Mouse (Mus musculus): Measurements from ENCODE around the gene Slc7a6os. TPM values are rescaled to one million over a fixed set of nuclear protein-coding genes. Genes with fewer than 3 reads are reported as not detected.

Gene Slc7a6os
- polyA plus RNA-seq, 1 experiment from 2014 or later = 29.3 TPM

DNA sequence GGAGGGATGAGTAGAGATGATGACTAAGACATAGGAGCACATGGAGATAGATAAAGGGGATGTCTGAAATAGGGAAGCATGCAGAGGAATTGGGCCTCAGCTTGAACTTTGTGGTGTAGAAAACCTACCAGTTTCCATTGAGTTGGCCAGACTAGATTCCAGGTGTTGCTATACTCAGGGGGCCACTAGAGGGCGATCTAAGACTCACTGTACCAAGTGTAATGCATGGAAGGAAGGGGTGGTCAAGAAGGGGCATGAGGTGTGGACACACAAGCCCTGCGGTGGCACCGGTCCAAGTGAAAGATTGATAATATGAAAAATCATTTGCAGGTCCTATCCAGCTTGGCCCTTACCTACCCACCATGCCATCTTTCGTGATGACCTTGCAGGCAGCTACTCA, 45.3 kb downstream of the Slc7a6os start:
- no peak overlapping the region for H3K4me3 ChIP-seq (ENCODE audit: inconsistent target)
- peaks cover 41% of the 10 kb centered on the region for H3K36me3 ChIP-seq (ENCODE audit: inconsistent target)
- 47% methylated on average over 4 of the region's 4 CpGs for WGBS (ENCODE audit: missing documents)
- H3K79me2 ChIP-seq (ENCODE audit: inconsistent target) = peaks cover 37% of the 10 kb centered on the region; the same call in 1 of the 2 replicates
- H3K27ac ChIP-seq = no peak overlapping the region

DNA sequence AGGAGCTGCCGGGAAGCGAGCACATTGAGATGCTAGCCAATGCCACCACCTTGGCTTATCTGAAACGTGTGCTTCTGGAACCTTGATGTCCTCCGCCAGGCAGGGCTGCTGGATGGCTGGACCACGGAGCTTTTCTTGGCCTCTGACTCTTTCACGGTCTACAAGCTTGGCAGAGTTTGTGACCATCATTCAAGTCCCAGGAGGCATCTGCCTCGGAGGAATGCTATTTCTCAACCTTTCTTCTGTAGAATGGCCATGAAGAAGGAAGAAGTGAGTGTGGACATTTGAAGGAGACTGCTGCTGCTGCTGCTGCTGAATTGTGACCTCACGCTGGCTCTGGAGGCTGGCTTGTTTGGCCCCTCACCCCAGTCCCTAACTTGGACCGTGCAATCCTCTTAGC, 47.5 kb downstream of the Slc7a6os start:
- WGBS (ENCODE audit: missing documents) = 95% methylated on average over 9 of the region's 9 CpGs
- peaks cover 63% of the 10 kb centered on the region for H3K36me3 ChIP-seq (ENCODE audit: inconsistent target)
- no peak overlapping the region for H3K27ac ChIP-seq
- no peak overlapping the region for H3K4me3 ChIP-seq (ENCODE audit: inconsistent target)
- H3K79me2 ChIP-seq (ENCODE audit: inconsistent target) = peaks cover 50% of the 10 kb centered on the region; the same call in 1 of the 2 replicates

DNA sequence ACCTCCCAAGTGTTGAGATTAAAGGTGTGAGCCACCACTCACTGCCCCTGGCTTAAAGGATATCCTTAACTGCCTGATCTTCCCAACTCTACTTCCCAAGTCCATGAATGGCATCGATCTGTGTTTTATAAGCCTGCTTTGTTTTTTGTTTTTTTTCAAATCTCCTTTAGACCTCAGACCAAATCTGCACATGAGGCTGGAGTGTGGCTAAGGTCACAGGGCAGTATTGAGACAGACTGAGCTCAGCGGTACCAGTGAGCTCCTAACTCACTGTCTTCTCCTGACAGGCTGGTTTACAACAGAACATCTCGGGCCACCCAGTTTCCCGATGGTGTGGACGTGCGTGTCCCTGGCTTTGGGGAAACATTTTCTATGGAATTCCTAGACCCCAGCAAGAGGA, 50.9 kb downstream of the Slc7a6os start:
- no peak overlapping the region for H3K27ac ChIP-seq
- no peak overlapping the region for H3K4me3 ChIP-seq (ENCODE audit: inconsistent target)
- peaks cover 75% of the 10 kb centered on the region for H3K36me3 ChIP-seq (ENCODE audit: inconsistent target)
- 96% methylated on average over 6 of the region's 6 CpGs for WGBS (ENCODE audit: missing documents)
- H3K79me2 ChIP-seq (ENCODE audit: inconsistent target) = peaks cover 83% of the 10 kb centered on the region

DNA sequence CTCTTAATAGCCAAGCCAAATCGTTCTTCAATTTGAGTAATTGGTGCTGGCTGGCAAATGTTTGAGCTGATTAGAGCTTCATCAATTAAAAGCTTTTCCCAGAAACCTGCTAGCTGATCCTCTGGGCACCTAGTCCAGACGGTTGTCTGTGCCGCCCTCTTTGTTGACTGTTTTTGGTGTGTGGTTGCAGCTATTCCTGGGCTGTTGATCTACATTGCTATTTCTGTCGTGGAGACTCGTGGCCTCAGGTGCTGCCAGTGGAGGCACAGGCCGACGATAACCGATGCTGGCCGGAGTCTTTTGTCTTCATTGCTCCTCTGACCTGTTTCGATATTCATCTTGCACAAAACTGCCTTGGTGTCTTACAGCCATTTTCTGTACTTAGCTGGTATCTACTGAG, 52.4 kb downstream of the Slc7a6os start:
- 98% methylated on average over 10 of the region's 10 CpGs for WGBS (ENCODE audit: missing documents)
- Histone ChIP-seq H3K27ac (no peak overlapping the region), H3K36me3 (ENCODE audit: inconsistent target) (peaks cover 68% of the 10 kb centered on the region), H3K79me2 (ENCODE audit: inconsistent target) (peaks cover 95% of the 10 kb centered on the region), H3K4me3 (ENCODE audit: inconsistent target) (no peak overlapping the region)

DNA sequence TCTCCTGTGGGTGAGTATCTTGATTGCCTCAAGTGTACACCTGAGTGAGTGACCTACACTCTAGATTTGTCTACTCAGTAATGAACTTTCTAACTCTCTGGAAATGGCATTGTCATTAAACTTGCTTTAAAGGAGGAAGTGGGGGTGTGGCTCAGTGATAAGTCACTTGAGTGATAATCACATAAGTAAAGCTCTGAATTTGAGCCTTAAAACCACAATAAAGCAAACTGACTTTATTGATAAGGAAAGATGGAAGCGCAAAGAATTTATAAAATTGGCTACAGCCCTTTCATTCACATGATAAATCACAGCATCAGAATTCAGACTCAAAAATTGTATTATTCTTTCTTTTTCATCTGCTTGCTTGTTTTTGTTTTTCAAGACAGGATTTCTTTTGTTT, 53.3 kb downstream of the Slc7a6os start:
- peaks cover 95% of the 10 kb centered on the region for H3K79me2 ChIP-seq (ENCODE audit: inconsistent target)
- H3K36me3 ChIP-seq (ENCODE audit: inconsistent target) = peaks cover 58% of the 10 kb centered on the region
- H3K4me3 ChIP-seq (ENCODE audit: inconsistent target) = no peak overlapping the region
- H3K27ac ChIP-seq = no peak overlapping the region
- 100% methylated on average over 1 of the region's 1 CpGs for WGBS (ENCODE audit: missing documents)

DNA sequence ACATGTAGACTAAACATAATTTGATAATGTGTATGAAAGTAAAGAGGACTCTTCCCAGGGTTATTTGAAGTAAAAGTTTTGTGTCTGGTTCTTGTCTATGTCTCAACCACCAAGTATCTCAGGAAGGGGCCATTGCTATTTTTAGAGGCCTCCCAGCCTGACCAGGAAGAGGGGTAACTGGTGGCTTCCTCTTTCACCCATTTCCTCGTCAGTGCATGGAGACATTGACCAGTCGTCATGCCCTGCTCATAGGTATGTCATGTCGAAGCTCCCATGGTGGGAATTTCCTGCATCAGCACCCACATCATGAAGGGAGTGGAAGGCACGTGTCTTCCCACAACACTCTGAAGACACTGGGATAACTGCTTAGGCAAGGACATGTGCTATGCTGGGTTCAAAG, 57.9 kb downstream of the Slc7a6os start:
- Histone ChIP-seq H3K79me2 (ENCODE audit: inconsistent target) (peaks cover 76% of the 10 kb centered on the region), H3K27ac (peak overlapping the region; percentile 95), H3K4me3 (ENCODE audit: inconsistent target) (no peak overlapping the region; the same call in 1 of the 2 replicates), H3K36me3 (ENCODE audit: inconsistent target) (peaks cover 14% of the 10 kb centered on the region; the same call in 1 of the 2 replicates)
- WGBS (ENCODE audit: missing documents) = 0% methylated on average over 4 of the region's 4 CpGs

DNA sequence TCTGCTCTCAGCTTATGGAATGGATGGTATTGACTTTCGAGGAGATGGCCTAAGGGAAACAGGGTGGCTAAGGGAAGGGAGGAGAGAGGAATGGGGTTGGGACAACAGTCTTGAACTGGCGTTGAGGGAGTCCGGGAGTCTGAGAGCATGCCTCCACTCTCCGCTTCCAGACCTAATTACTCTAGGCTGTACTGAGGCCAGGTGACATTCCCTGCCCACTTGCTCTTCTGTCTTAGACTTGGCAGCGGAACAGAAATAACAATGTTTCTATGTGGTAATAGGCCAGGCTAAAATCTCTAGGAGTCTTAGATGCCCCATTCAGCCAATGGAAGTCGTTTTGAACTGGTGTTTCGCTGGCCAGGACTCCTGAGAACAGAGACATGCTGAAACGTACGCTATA, 59.7 kb downstream of the Slc7a6os start:
- peak overlapping the region; percentile 91 for H3K4me3 ChIP-seq (ENCODE audit: inconsistent target)
- peaks cover 13% of the 10 kb centered on the region; the same call in 1 of the 2 replicates for H3K36me3 ChIP-seq (ENCODE audit: inconsistent target)
- H3K27ac ChIP-seq = peak overlapping the region; percentile 95
- peaks cover 59% of the 10 kb centered on the region for H3K79me2 ChIP-seq (ENCODE audit: inconsistent target)
- 50% methylated on average over 8 of the region's 9 CpGs for WGBS (ENCODE audit: missing documents)

Other genes starting within 250 kb of the Slc7a6os start
- gene Slc12a4, start 244.8 kb downstream of the Slc7a6os start, polyA plus RNA-seq (2018) = 16.1 to 37.5 TPM (median 23.1 TPM) in 3 replicates
- gene Dpep3, start 231.5 kb downstream of the Slc7a6os start, polyA plus RNA-seq (2018) = 0.10 to 0.34 TPM in 2 of 3 replicates, not detected in the other
- gene Dus2, start 219.6 kb downstream of the Slc7a6os start, polyA plus RNA-seq (2018) = 7.6 to 13.0 TPM (median 7.7 TPM) in 3 replicates
- not detected in 3 replicates for gene Dpep2nb, start 205.0 kb downstream of the Slc7a6os start, polyA plus RNA-seq (2018)
- 10.2 to 19.4 TPM (median 15.9 TPM) in 3 replicates for gene Ddx28, start 199.1 kb downstream of the Slc7a6os start, polyA plus RNA-seq (2018)
- gene Nfatc3, start 152.1 kb downstream of the Slc7a6os start, polyA plus RNA-seq (2018) = 21.3 to 25.2 TPM (median 22.3 TPM) in 3 replicates
- not detected in 3 replicates for gene Esrp2, start 74.0 kb downstream of the Slc7a6os start, polyA plus RNA-seq (2018)
- 132 to 176 TPM (median 135 TPM) in 3 replicates for gene Pla2g15, start 60.5 kb downstream of the Slc7a6os start, polyA plus RNA-seq (2018)
- 4.4 to 10.2 TPM (median 4.9 TPM) in 3 replicates for gene Slc7a6, start 42.1 kb downstream of the Slc7a6os start, polyA plus RNA-seq (2018)
- gene Prmt7, start within 50 bp of the Slc7a6os start, polyA plus RNA-seq (2018) = 9.7 to 30.4 TPM (median 17.5 TPM) in 3 replicates
- gene Smpd3, start 127.1 kb upstream of the Slc7a6os start, polyA plus RNA-seq (2018) = 0.68 to 1.6 TPM (median 1.0 TPM) in 3 replicates
- 28.4 to 47.9 TPM (median 29.5 TPM) in 3 replicates for gene Zfp90, start 204.4 kb upstream of the Slc7a6os start, polyA plus RNA-seq (2018)